Mouse (Mus musculus) ES-Bruce4 (cell line): ENCODE data around the gene Ercc1. TPM values are rescaled to one million over a fixed set of nuclear protein-coding genes. Genes with fewer than 3 reads are reported as not detected.

Source experiments
- H3K27ac ChIP-seq: 2 replicates; pipeline ENCODE4 v1.5.1; 2012; ENCODE audit warnings: low read length, inconsistent platforms; ENCODE audit not compliant: insufficient read depth
- H3K27me3 ChIP-seq: 2 replicates; pipeline ENCODE4 v1.6.1; 2012; ENCODE audit warnings: mild to moderate bottlenecking, low read length, inconsistent platforms; ENCODE audit not compliant: control insufficient read depth, poor library complexity, insufficient read depth, severe bottlenecking
- H3K36me3 ChIP-seq: 2 replicates; pipeline ENCODE4 v1.6.1; 2012; ENCODE audit warnings: inconsistent platforms, mild to moderate bottlenecking, low read length, moderate library complexity; ENCODE audit not compliant: control insufficient read depth, poor library complexity, insufficient read depth, severe bottlenecking
- H3K4me1 ChIP-seq: one replicate; pipeline ENCODE4 v1.8.1; 2011; ENCODE audit warnings: low read length; ENCODE audit not compliant: control insufficient read depth, insufficient read depth
- H3K4me3 ChIP-seq: 2 replicates; pipeline ENCODE4 v1.5.1; 2011; ENCODE audit warnings: low read depth, mild to moderate bottlenecking, low read length
- H3K9ac ChIP-seq: 2 replicates; pipeline ENCODE4 v1.6.1; 2012; ENCODE audit warnings: low read depth, mild to moderate bottlenecking, inconsistent platforms; ENCODE audit not compliant: poor library complexity, severe bottlenecking
- H3K9me3 ChIP-seq: replicated peaks from 2 replicates; pipeline ENCODE4 v1.6.1; 2012; ENCODE audit warnings: mild to moderate bottlenecking, low read length, inconsistent platforms; ENCODE audit not compliant: control insufficient read depth, poor library complexity, insufficient read depth, severe bottlenecking
- CTCF ChIP-seq: IDR thresholded peaks from one replicate; pipeline ENCODE4 v1.8.1; 2011; ENCODE audit warnings: low read depth, low read length
- EP300 ChIP-seq: IDR thresholded peaks from 2 replicates; pipeline ENCODE4 v1.6.1; 2011; ENCODE audit warnings: low read depth, low read length; ENCODE audit not compliant: insufficient read depth
- POLR2A ChIP-seq: IDR thresholded peaks from one replicate; pipeline ENCODE4 v1.8.1; 2011; ENCODE audit warnings: low read length; ENCODE audit not compliant: insufficient read depth
- polyA plus RNA-seq: library from polyadenylated mRNA; stranded (reverse); fragments of >200 nt; gene quantifications from 2 replicates; pipeline ENCODE4 v1.2.4, GENCODE M21; 2011; ENCODE audit warnings: low read depth; ENCODE audit not compliant: missing spikeins, insufficient read depth, insufficient read length

The Ercc1 gene
- polyA plus RNA-seq, 1 experiment = 38.1 TPM

DNA sequence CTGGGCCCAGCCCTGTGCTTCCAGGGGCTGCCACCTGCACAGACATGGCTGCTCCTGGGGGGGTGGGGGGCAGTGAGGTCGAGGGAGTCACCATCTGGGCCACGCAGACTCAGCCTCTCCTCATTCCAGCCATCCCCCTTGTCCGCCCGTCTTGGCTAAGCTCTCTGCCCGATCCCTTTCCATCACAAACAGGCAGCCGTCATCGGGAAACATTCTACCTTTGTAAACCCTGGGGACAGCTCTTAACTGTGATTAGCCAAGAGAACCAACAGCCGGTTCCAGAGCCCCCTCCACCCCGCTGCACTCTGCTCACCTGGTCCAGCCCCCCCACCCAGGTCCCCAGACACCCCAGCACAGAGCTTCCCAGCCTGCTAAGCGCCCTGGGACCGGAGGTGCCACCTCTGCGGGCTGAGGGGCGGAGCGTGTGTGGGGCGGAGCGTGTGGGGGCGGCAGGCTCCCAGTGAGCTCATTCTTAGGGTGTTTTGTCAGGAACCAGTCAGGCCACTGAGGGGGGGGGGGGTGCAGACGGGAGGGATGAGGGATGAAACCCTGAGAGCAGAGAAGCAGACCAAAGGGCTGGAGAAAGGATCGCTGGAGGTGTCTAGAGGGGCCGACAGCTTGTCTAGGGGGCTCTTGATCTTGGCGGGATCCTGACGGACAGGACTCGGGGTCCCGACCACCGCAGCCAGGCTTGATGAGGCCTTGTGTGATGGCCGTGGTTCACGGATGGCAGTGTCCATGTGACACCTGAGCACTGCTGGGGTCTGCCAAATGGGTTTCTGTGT lies 55.1 kb downstream of the Ercc1 start:
- H3K4me3 ChIP-seq = peak overlapping the region; percentile 70
- H3K36me3 ChIP-seq = peaks cover 6% of the 10 kb centered on the region; the same call in 1 of the 2 replicates
- TF ChIP-seq EP300 = no peak
- peak; percentile 11 for TF ChIP-seq POLR2A
- no peak for TF ChIP-seq CTCF
- no peaks in the 10 kb centered on the region for H3K27me3 ChIP-seq
- no peaks in the 10 kb centered on the region for H3K4me1 ChIP-seq
- H3K9me3 ChIP-seq = no peaks in the 10 kb centered on the region; the same call in 1 of the 2 replicates
- peak overlapping the region; percentile 60 for H3K9ac ChIP-seq
- no peak overlapping the region for H3K27ac ChIP-seq

DNA sequence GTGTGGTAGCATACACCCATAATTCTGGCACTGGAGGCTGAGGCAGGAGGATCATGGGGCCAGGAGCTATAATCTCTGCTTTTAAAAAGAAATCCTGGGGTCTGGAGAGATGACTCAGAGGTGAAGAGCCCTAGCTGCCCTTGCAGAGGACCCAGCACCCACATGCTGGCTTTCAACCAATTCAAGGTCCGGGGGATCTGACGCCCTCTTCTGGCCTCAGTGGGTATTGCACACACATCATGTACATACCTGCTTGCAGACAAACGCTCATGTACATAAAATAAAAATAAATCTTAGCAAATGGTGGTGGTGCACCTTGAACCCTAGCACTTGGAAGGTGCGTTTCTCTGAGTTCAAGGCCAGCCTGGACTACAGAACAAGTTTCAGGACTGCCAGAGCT lies 56.4 kb downstream of the Ercc1 start:
- Histone ChIP-seq H3K27me3 (no peaks in the 10 kb centered on the region), H3K27ac (no peak overlapping the region), H3K36me3 (no peaks in the 10 kb centered on the region), H3K4me1 (no peaks in the 10 kb centered on the region), H3K9me3 (no peaks in the 10 kb centered on the region; the same call in 1 of the 2 replicates), H3K9ac (no peak overlapping the region), H3K4me3 (no peak overlapping the region)
- peak; percentile 42 for TF ChIP-seq CTCF
- TF ChIP-seq EP300 = no peak
- no peak for TF ChIP-seq POLR2A

DNA sequence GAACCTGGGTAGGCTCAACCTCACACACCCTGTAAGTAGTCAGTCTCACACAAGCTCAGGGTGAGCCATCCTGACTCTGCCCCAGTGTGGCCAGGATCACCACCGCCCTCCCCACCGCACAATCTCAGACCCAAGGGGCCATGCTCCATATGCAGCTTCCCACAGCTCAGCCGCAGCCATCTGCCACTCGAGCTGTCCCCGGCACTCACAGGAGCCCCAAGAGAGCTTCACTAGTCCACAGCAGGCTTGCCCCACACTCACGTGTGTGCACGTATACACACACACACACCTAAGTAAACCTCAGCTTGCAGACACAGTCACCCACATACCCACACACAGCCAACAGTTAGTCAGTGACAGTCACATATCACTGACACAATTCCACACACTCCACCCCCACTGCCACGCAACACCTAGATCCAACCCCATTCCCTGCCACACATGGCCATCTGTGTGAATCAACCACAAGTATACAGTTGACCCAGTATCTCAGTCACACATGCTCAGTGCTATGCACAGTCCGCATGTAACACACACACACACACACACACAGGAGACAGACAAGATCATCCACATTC lies 58.0 kb downstream of the Ercc1 start:
- Histone ChIP-seq H3K27me3 (no peaks in the 10 kb centered on the region), H3K4me1 (no peaks in the 10 kb centered on the region), H3K9me3 (no peaks in the 10 kb centered on the region; the same call in 1 of the 2 replicates), H3K9ac (no peak overlapping the region), H3K27ac (no peak overlapping the region), H3K4me3 (no peak overlapping the region), H3K36me3 (no peaks in the 10 kb centered on the region)
- TF ChIP-seq CTCF (no peak), EP300 (no peak), POLR2A (no peak)

DNA sequence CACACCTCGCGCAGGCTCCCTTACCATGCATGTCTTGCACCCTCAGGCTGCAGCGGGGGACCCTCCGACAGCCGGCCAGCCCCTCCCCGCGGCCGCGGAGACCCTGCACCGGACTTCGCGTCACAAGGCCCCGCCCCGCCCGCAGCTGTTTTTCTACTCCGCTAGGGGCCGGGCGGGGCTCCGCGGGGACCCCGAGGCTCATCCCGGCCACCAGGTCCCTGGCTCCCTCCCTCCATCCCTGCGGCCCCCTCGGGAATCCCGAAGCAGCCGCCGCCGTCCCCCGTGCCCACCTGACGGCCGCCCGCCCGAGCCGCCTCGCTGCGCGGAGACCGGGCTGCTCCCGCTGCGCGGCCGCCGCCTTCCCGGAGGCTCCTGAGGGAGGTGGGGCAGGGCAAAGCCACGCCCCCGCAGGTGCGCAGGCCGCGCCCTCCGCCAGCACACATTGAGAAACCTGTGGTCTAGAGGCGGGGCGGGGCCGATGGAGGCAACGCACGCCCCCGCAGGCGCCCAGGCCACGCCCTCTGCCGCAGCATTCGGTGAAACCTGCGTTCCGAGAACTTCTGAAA lies 59.2 kb downstream of the Ercc1 start, which contains the start of gene Klc3:
Klc3 (minus strand) TSS at position 374 of the 566 bp plus-strand sequence.
- Histone ChIP-seq H3K27ac (no peak within 1 kb of the TSS), H3K9me3 (no peaks in the 10 kb centered on the region; the same call in 1 of the 2 replicates), H3K27me3 (no peaks in the 10 kb centered on the region)

DNA sequence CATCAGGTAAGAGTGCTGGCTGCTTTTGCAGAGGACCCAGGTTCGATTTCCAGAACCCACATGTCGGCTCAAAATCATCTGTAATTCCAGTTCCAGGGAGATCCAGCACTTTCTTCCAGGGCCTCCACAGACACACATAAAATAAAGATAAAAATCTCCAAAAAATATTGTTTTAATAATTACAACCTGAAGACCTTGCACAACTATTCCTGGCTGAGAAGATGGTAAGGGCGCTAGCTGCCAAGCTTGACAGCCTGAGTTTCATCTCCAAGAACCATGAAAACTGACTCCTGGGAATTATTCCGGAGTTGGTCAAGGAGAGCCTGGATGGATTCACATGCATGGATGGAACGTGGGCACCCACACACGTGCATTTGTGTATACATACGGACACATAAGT lies 59.9 kb downstream of the Ercc1 start, which contains the start of gene Ckm:
Ckm (plus strand) TSS at position 301 of the 400 bp plus-strand sequence.
- no peak within 1 kb of the TSS for H3K27ac ChIP-seq
- H3K4me1 ChIP-seq = no peaks in the 10 kb centered on the region
- peak within 1 kb of the TSS; percentile 92 for H3K4me3 ChIP-seq
- peak within 1 kb of the TSS; percentile 68 for H3K9ac ChIP-seq
- no peaks in the 10 kb centered on the region for H3K27me3 ChIP-seq
- no peaks in the 10 kb centered on the region; the same call in 1 of the 2 replicates for H3K9me3 ChIP-seq
- no peaks in the 10 kb centered on the region for H3K36me3 ChIP-seq
- TF ChIP-seq POLR2A (no peak), EP300 (no peak), CTCF (no peak)

More for the DNA sequence above, 59.2 kb downstream of the Ercc1 start, which contains the start of gene Klc3:
- Histone ChIP-seq H3K4me3 (peak within 1 kb of the TSS; percentile 92), H3K9ac (peak within 1 kb of the TSS; percentile 68), H3K36me3 (no peaks in the 10 kb centered on the region), H3K4me1 (no peaks in the 10 kb centered on the region)
- TF ChIP-seq CTCF = no peak
- no peak for TF ChIP-seq EP300
- TF ChIP-seq POLR2A = no peak
